Mouse (Mus musculus) embryonic fibroblast, embryonic 13.5 days (primary cell): ENCODE measurements around the gene Btg4.

ENCODE experiments used
- CTCF ChIP-seq: IDR thresholded peaks from 2 replicates; pipeline ENCODE4 v1.5.1; 2011; ENCODE audit warnings: mild to moderate bottlenecking, control low read depth, low read length, moderate library complexity, borderline replicate concordance; ENCODE audit not compliant: insufficient read depth
- POLR2A ChIP-seq: IDR thresholded peaks from 2 replicates; pipeline ENCODE4 v1.6.1; 2011; ENCODE audit warnings: low read depth, mild to moderate bottlenecking, control low read depth, low read length, moderate library complexity

DNA sequence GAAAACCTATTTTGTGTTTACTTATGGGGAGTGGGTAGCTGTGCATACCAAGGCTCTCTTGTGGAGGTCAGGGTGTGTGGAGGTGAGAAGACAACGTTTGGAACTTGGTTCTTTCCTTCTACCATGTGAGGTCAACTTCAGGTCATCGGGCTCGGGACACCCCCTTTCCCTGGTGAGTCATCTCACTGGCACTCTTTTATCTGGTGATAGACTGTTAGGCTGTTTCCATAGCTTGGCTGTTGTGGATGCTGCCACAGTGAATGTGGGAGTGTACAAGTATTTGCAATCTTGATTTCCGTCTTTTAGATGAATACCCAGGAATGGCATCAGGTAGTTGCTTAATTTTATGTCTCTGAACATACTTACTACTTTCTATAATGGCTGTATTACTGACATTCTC, 45.0 kb upstream of the Btg4 start:
- no peak for TF ChIP-seq POLR2A
- no peak for TF ChIP-seq CTCF
